Mouse (Mus musculus) forebrain, embryonic 12.5 days (tissue): ENCODE results near the gene Prr29. TPM values are rescaled to one million over a fixed set of nuclear protein-coding genes. Genes with fewer than 3 reads are reported as not detected.

Experiments used
- ATAC-seq: fragments of 200-750 bp; cut with Nextera tagmentation; 2 replicates; pipeline ENCODE4 v1.8.0; 2017; ENCODE audit warnings: moderate TSS enrichment; ENCODE audit not compliant: low FRiP score
- H3K27ac ChIP-seq: fragments of 300-500 bp; sonication (generic); 2 replicates; pipeline ENCODE4 v1.5.1; 2016; ENCODE audit warnings: mild to moderate bottlenecking
- H3K27me3 ChIP-seq: fragments of 300-500 bp; sonication (generic); 2 replicates; pipeline ENCODE4 v1.6.1; 2016; ENCODE audit warnings: mild to moderate bottlenecking
- H3K36me3 ChIP-seq: fragments of 300-500 bp; sonication (generic); replicated peaks from 2 replicates; pipeline ENCODE4 v1.6.1; 2016; ENCODE audit warnings: mild to moderate bottlenecking
- H3K4me1 ChIP-seq: fragments of 300-500 bp; sonication (generic); 2 replicates; pipeline ENCODE4 v1.6.1; 2016
- H3K4me2 ChIP-seq: fragments of 300-500 bp; sonication (generic); 2 replicates; pipeline ENCODE4 v1.6.1; 2016; ENCODE audit warnings: mild to moderate bottlenecking, moderate library complexity
- H3K4me3 ChIP-seq: fragments of 300-500 bp; sonication (generic); replicated peaks from 2 replicates; pipeline ENCODE4 v1.5.1; 2016; ENCODE audit warnings: mild to moderate bottlenecking
- H3K9ac ChIP-seq: fragments of 300-500 bp; sonication (generic); 2 replicates; pipeline ENCODE4 v1.6.1; 2016; ENCODE audit warnings: mild to moderate bottlenecking
- H3K9me3 ChIP-seq: fragments of 300-500 bp; sonication (generic); 2 replicates; pipeline ENCODE4 v1.6.1; 2016
- WGBS: fragments of 180-500 bp; shearing (Covaris S2); methylation state at CpG from one replicate; pipeline ENCODE4 v1.1.7; 2016; 5-methylcytosine and 5-hydroxymethylcytosine counted together
- polyA plus RNA-seq: library from polyadenylated mRNA; unstranded; fragments of >200 nt; fragmentation: Nextera tagmentation; extraction: Ambion mirVana; gene quantifications from 2 replicates; pipeline ENCODE4 v1.2.1, GENCODE M21; 2016

The Prr29 gene
- polyA plus RNA-seq, 1 experiment from 2014 or later: not detected

DNA sequence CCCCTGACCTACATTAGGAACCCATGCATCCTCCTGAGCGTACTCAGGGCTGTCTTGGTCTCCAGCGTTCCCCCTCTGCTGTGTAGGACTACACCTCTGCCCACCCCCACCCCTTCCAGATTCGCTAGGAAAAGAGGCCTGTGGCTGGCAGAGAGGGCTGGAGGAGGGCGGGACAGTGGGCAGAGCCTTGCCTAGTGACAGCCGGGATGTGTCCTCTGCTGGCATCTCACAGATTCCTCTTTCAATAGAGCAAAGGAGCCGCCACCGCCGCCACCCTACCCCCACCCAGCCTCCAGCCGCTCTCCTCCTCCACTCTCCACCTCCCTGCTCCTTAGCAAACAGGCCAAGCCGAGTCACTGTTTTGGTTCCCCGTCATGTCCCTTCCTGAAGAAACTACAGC, 560 bp upstream of the Prr29 start:
- Histone ChIP-seq H3K9me3 (no peaks in the 10 kb centered on the region), H3K27me3 (0 out of 2 replicates have a peak, but pooled peaks cover 3% of the 10 kb centered on the region), H3K4me2 (peak overlapping the region; percentile 6; the same call in 1 of the 2 replicates), H3K36me3 (no peaks in the 10 kb centered on the region), H3K9ac (peak overlapping the region; percentile 9; the same call in 1 of the 2 replicates), H3K27ac (no peak overlapping the region), H3K4me3 (no peak overlapping the region), H3K4me1 (peaks cover 16% of the 10 kb centered on the region)
- WGBS: 10% methylated on average over 11 of the region's 11 CpGs
- ATAC-seq: no peak

DNA sequence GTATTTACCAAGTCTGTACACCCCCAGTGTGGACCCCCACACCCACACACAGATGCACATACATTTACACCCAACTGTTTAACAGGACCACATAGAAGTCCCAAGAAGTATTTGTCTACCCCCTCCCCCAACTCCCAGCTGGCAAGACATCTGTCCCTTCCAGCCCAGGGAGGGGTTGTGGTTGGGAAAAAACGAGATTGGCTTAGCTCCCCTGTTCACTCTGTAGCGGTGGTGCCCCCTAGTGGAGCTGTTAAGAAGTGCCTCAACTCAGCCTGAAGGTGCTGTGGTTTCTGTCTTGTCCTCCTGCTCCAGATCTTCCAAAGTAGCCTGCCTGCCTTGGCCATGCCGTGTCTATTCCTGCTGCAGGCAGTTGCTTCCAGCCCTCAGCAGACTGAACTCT, 1.0 kb downstream of the Prr29 start:
- Histone ChIP-seq H3K9ac (no peak overlapping the region), H3K27me3 (0 out of 2 replicates have a peak, but pooled peaks cover 3% of the 10 kb centered on the region), H3K4me2 (no peak overlapping the region), H3K4me1 (peaks cover 16% of the 10 kb centered on the region), H3K9me3 (no peaks in the 10 kb centered on the region), H3K27ac (no peak overlapping the region), H3K36me3 (no peaks in the 10 kb centered on the region), H3K4me3 (no peak overlapping the region)
- 9% methylated on average over 3 of the region's 3 CpGs for WGBS
- 0 out of 2 replicates have a peak, but pooled peaks have one; percentile 23 for ATAC-seq

DNA sequence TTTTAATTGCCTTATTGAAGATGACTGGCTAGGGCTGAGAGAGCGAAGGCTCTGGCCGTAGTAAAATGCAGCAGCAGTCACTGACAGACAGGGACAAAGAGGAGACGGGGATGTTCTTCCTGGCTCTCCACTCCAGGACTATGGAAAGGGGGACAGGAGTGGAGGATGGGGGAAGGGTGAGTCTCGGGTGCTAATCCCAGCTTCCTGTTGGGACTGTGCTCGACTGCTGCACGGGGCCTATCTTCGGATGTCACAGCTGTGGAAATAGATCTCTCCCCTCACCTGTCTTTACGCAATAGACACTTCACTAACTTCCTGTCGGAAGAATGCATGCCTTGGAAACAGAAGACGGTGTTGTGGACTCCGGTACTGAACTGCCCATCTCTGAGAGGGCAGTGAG, 8.7 kb downstream of the Prr29 start:
- Histone ChIP-seq H3K4me1 (no peaks in the 10 kb centered on the region), H3K4me2 (no peak overlapping the region), H3K36me3 (no peaks in the 10 kb centered on the region), H3K4me3 (no peak overlapping the region), H3K27me3 (no peaks in the 10 kb centered on the region), H3K27ac (no peak overlapping the region), H3K9me3 (no peaks in the 10 kb centered on the region), H3K9ac (no peak overlapping the region)
- 67% methylated on average over 11 of the region's 11 CpGs for WGBS
- no peak for ATAC-seq

DNA sequence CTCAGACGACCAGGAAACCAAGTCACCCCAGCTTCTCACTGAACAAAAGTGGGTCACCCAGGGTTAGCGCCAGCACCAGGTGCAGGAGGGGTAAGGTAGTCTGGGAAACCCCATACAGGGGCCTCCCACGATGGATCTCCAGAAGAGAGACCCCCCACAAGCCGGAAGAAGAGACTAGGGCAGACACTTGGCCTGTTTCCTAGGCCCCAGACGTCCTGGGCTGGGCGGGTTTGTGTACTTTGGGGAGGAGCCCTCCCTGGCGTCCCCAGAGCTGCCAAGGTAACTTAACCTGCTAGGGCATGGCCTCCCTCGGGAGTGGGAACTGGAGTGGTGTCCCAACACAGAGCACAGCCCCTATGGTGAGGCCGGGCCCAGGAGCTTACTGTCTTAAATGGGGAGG, 9.3 kb downstream of the Prr29 start:
- no peak overlapping the region for H3K4me2 ChIP-seq
- H3K27me3 ChIP-seq: no peaks in the 10 kb centered on the region
- no peak for ATAC-seq
- WGBS: 62% methylated on average over 9 of the region's 9 CpGs
- no peaks in the 10 kb centered on the region for H3K9me3 ChIP-seq
- no peaks in the 10 kb centered on the region for H3K36me3 ChIP-seq
- no peak overlapping the region for H3K27ac ChIP-seq
- H3K9ac ChIP-seq: no peak overlapping the region
- H3K4me3 ChIP-seq: no peak overlapping the region
- no peaks in the 10 kb centered on the region for H3K4me1 ChIP-seq

DNA sequence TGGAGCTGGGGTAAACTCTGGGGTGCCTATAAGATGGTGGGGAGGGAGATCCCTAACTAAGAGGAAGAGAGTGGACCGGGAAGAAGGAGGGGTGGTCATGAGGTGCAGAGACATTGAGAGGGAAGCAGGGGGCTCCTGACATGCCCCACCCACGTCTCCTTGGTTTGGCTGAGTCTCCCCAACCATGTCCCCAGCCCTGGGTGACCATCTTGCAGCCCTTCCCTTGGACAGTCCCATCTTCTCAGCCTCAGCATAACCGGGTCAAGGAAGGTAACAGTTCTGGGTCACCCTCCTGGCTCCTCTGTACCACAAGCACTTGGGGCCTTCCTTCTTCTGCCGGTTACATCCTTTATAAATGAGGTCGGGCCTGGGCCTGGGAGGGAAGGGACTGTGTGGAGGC, 9.7 kb downstream of the Prr29 start:
- no peaks in the 10 kb centered on the region for H3K27me3 ChIP-seq
- H3K27ac ChIP-seq: no peak overlapping the region
- H3K36me3 ChIP-seq: no peaks in the 10 kb centered on the region
- H3K9me3 ChIP-seq: no peaks in the 10 kb centered on the region
- WGBS: 81% methylated on average over 5 of the region's 5 CpGs
- no peak overlapping the region for H3K4me3 ChIP-seq
- H3K9ac ChIP-seq: no peak overlapping the region
- ATAC-seq: no peak
- no peak overlapping the region for H3K4me2 ChIP-seq
- H3K4me1 ChIP-seq: no peaks in the 10 kb centered on the region

DNA sequence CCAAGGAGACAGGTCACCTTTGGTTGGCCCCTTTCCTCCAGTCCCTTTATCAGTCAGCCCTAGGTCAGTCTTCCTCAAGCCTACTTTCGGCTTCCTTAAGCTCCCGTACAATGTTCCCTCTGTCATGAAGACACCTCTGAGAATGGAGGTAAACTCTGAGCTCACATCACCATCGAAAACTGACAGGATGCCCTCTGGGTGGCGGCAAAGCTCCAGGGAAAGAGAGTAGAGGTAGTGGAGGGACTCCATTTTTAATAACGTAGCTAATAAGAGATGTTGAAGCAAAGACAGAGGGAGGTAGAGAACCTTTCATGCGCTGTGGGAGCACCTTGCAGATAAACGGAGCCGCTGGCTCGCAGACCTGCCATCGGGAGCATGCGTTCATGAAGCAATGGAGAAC, 15.7 kb downstream of the Prr29 start:
- no peaks in the 10 kb centered on the region for H3K9me3 ChIP-seq
- 83% methylated on average over 11 of the region's 11 CpGs for WGBS
- ATAC-seq: no peak
- H3K4me2 ChIP-seq: no peak overlapping the region
- no peaks in the 10 kb centered on the region for H3K4me1 ChIP-seq
- H3K4me3 ChIP-seq: no peak overlapping the region
- no peaks in the 10 kb centered on the region for H3K36me3 ChIP-seq
- no peak overlapping the region for H3K9ac ChIP-seq
- no peak overlapping the region for H3K27ac ChIP-seq
- H3K27me3 ChIP-seq: no peaks in the 10 kb centered on the region

DNA sequence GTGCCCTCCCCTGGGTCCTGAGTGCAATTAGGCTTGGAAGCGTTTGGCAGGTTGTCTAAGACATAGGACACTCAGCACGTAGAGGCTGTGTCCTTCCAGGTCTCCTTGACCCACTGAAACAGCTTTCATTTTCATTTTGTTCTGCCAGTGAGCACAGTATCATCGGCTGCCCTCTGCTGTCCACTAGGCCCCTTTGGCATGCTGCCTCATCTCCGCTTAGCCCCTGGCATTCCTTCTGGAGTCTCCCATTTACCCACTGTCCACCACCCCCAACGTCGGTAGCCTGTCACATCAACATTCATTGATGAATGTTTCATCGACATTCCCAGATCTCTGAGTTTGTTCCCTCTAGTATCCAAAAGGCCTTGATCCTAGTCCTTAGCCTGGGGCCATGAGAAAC, 16.6 kb downstream of the Prr29 start:
- H3K9me3 ChIP-seq: no peaks in the 10 kb centered on the region
- no peak overlapping the region for H3K4me3 ChIP-seq

DNA sequence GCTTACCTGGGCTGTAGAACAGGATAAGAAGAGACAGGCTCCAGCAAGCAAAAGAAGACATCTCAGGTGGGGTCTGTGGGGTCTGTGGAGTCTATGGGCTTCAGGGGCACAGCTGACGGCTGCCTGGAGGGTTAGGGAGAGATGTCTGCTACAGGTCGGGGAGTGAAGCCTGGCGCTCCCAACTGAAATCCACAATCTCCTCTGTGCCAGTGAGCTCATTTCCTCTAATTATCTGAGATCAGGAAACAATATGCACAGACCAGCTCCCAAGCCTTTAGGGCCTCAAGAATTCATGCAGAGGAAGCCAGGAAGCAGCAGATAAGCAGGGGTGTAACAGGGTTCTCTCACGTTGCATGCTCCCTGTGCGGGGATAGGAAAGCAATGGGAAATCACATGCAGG, 17.2 kb downstream of the Prr29 start:
- no peak overlapping the region for H3K4me3 ChIP-seq
- WGBS: 88% methylated on average over 5 of the region's 5 CpGs
- H3K4me1 ChIP-seq: no peaks in the 10 kb centered on the region
- H3K27ac ChIP-seq: no peak overlapping the region
- no peaks in the 10 kb centered on the region for H3K27me3 ChIP-seq
- no peak for ATAC-seq
- no peak overlapping the region for H3K4me2 ChIP-seq
- H3K36me3 ChIP-seq: no peaks in the 10 kb centered on the region
- H3K9ac ChIP-seq: no peak overlapping the region
- H3K9me3 ChIP-seq: no peaks in the 10 kb centered on the region

More for the DNA sequence above, 16.6 kb downstream of the Prr29 start:
- 90% methylated on average over 7 of the region's 7 CpGs for WGBS
- H3K9ac ChIP-seq: no peak overlapping the region
- no peaks in the 10 kb centered on the region for H3K4me1 ChIP-seq
- no peak overlapping the region for H3K4me2 ChIP-seq
- no peak for ATAC-seq
- H3K27ac ChIP-seq: no peak overlapping the region
- no peaks in the 10 kb centered on the region for H3K36me3 ChIP-seq
- H3K27me3 ChIP-seq: no peaks in the 10 kb centered on the region

DNA sequence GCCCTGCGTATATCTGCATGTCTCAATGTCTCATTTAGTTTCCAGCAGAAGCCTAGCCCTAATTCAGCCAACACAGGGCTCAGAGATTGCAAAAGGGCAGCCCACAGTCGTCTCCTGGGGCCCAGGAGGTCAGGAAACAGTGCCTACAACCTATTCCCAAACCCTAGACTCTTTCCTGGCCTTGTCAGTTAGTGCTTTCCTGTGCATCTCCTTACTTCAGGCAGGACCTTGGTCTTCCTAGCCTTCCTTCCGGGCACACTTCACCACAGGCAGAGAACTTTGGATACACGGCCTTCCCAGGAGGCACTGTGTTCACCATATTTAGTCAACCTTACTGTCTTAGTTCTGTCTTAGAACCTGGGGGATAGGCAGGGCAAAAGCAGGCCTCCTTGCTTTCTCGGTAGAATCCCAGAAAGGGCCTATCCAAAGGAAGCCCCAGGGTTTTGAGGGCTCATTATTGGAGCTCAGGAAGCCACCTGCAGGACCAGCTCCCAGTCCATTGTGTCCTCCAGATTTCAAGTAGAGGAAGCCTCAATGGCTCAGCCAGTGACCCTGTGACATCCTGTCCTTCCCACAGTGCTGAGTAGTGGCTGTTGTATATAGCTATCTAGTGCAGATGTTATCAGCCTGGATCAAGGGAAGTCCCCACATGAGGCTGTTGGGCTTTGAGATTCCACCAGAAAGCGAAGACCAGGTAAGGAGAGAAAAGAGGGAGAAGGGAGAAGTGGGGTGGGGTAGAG, 17.9 kb downstream of the Prr29 start:
- Histone ChIP-seq H3K27ac (no peak overlapping the region), H3K36me3 (no peaks in the 10 kb centered on the region), H3K9me3 (no peaks in the 10 kb centered on the region), H3K9ac (no peak overlapping the region), H3K27me3 (no peaks in the 10 kb centered on the region), H3K4me3 (no peak overlapping the region), H3K4me1 (no peaks in the 10 kb centered on the region), H3K4me2 (no peak overlapping the region)
- no peak for ATAC-seq
- WGBS: 73% methylated on average over 6 of the region's 6 CpGs

DNA sequence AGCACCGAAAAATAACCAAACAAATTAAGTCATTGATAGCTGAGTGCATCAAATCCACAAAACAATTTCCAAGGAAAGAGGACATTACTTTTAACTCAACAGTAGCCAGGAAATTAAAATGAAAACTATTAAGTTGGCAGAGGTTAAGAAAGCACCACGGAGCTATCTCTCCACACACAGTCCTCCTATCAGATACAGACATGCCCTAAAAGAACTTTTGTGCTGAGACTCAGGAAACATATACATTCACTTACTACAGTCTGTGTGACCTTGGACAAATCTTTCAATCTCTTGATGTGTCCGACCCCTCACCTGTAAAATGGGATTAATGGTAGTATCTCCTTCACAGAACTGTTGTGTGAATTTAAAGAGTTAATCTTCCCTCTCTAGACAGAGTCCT, 21.1 kb downstream of the Prr29 start:
- 92% methylated on average over 3 of the region's 3 CpGs for WGBS
- no peak overlapping the region for H3K27ac ChIP-seq
- ATAC-seq: no peak

DNA sequence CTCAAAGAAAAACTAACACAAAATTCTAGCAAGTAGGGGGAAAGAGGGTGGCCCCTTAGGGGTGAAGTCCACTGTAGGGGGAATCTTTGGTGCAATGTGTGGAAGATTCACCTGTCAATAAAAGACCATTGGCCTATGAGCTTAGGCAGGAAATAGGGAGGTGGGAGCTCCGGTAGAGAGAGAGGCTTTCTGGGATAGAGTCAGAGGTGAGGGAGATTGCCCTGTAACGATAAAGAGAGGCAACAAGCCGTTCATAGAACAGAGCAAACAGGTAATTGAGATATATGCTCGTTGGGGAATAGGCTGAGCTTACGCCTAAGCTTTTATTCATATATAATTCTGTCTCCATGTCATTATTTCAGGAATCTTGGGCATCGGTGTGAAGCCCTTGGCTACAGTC, 21.7 kb downstream of the Prr29 start:
- WGBS: 89% methylated on average over 6 of the region's 6 CpGs
- Histone ChIP-seq H3K4me2 (no peak overlapping the region), H3K27me3 (no peaks in the 10 kb centered on the region), H3K36me3 (no peaks in the 10 kb centered on the region), H3K9ac (no peak overlapping the region), H3K9me3 (no peaks in the 10 kb centered on the region), H3K4me3 (no peak overlapping the region), H3K4me1 (no peaks in the 10 kb centered on the region), H3K27ac (no peak overlapping the region)
- ATAC-seq: no peak

More for the DNA sequence above, 21.1 kb downstream of the Prr29 start:
- Histone ChIP-seq H3K4me1 (no peaks in the 10 kb centered on the region), H3K27me3 (no peaks in the 10 kb centered on the region), H3K4me2 (no peak overlapping the region), H3K36me3 (no peaks in the 10 kb centered on the region), H3K9me3 (no peaks in the 10 kb centered on the region), H3K4me3 (no peak overlapping the region), H3K9ac (no peak overlapping the region)

DNA sequence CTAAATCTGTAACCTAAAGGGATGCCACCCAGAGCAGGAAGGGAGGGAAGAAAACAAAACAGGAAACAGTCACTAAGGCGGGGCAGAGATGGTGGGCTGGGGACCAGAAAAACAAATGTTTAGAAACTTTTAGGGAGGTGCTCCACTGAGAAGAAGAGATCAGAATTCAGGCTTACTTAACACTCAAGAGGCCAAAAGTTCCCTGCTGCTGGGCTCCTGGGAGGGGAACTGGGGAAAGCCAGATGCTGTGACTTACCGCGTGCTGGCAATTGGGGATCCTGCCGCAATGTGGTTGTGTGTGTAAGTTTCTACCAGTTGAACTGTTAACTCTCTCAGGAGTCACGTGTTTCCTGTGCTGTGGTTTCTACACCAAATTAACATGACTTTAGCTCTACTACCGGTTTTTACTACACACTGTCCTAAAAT, 22.5 kb downstream of the Prr29 start, which contains the start of gene Icam2:
Gene Icam2 (minus strand): TSS at position 285 of the 426 bp plus-strand sequence.
- H3K27ac ChIP-seq: no peak within 1 kb of the TSS
- no peak for ATAC-seq
- no peak within 1 kb of the TSS for H3K9ac ChIP-seq
- WGBS: 87% methylated on average over 6 of the region's 6 CpGs
- H3K4me3 ChIP-seq: no peak within 1 kb of the TSS
- no peak within 1 kb of the TSS for H3K4me2 ChIP-seq
- H3K36me3 ChIP-seq: no peaks in the 10 kb centered on the region
- H3K4me1 ChIP-seq: no peaks in the 10 kb centered on the region
- H3K27me3 ChIP-seq: no peaks in the 10 kb centered on the region
- H3K9me3 ChIP-seq: no peaks in the 10 kb centered on the region

DNA sequence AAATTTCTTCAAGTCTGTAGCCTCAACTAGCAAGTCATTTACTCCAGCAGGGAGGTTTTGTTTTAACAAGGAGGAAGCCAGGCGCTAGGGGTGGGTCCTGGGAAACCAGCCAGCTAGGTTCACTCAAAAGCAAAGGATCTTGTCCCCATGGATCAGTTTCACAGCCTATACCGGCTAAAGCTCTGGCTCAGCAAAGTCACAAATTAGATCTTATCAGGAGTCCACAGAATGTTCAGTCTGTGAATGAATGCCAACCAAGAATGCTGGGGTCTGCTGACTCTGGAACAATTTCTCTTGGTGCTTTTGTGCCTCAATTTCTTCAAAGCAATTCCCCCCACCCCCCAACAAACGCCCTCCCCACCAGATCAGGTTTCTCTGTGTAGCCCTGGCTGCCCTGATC, 24.3 kb downstream of the Prr29 start:
- no peak overlapping the region for H3K4me2 ChIP-seq
- H3K27me3 ChIP-seq: no peaks in the 10 kb centered on the region
- H3K4me1 ChIP-seq: no peaks in the 10 kb centered on the region
- H3K4me3 ChIP-seq: no peak overlapping the region
- no peaks in the 10 kb centered on the region for H3K9me3 ChIP-seq
- H3K9ac ChIP-seq: no peak overlapping the region
- no peak overlapping the region for H3K27ac ChIP-seq
- 41% methylated on average over 3 of the region's 3 CpGs for WGBS
- no peak for ATAC-seq
- H3K36me3 ChIP-seq: no peaks in the 10 kb centered on the region
